Mouse (Mus musculus) left cerebral cortex, adult 9 months (tissue): ENCODE results near the gene Aldh3a2.
"Not testable (repeated sequence)": the region's sequence is repeated elsewhere in the genome, so short reads cannot be mapped to it uniquely, and the experiment has no call there.

ENCODE experiments used
- DNase-seq, 2 experiments: peaks; one replicate each; pipeline ENCODE4 v3.0.0; 2022; ENCODE audit warnings: low spot score in 2 of 2

Aldh3a2 gene

DNA sequence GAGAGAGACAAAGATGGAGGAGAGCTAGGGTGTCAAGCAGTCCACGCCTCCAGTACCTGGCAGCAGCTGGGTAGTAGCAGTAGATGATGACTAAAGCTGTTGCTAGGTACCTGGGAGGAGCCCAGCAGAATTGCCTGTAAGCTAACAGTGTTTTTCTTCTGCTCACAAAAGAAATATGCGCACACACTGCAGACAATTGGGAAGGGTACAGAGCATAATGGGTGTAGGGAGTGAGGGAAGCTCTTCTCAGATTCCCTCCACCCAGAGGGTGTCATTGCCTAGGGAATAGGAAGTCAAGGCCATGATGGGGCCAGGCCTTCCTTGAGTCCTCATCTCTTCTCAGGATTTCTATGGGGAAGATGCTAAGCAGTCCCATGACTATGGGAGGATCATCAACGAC is 51.3 kb downstream of the Aldh3a2 start:
- DNase-seq = no peak

DNA sequence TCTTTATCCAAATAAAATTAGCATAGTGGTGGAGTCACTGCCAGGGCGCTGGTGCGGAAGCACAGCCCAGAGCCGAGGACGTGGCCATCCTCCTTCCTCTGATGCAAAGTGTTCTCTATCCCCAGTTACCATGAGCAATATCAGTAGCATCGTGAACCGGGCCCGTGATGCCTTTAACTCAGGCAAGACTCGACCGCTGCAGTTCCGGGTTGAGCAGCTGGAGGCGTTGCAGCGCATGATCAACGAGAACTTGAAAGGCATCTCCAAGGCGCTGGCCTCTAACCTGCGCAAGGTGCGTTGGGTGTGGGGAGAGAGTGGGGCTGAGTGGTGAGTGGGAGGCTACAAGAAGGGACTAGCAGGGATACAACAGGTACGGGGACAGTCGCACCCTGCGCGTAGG is 55.2 kb downstream of the Aldh3a2 start:
- DNase-seq = no peak

DNA sequence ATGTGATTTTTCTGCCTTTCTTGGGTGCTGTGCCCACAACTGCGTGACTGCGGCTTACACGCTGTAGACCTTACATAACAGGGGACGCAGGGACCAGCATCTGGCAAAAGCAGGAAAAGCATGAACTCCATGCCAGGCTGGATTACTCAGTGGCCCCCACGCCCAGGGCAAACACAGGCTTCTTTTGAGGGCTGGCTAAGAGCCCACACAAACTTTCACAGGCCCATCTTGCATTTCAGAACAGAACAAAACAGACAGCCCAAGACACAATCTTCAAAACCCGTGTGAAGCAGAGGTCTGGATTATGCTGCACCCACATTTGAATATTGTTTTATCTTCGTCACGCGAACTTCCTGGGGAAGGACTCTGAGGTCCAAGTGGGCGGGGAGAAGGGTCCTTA is 58.9 kb downstream of the Aldh3a2 start:
- DNase-seq = no peak

DNA sequence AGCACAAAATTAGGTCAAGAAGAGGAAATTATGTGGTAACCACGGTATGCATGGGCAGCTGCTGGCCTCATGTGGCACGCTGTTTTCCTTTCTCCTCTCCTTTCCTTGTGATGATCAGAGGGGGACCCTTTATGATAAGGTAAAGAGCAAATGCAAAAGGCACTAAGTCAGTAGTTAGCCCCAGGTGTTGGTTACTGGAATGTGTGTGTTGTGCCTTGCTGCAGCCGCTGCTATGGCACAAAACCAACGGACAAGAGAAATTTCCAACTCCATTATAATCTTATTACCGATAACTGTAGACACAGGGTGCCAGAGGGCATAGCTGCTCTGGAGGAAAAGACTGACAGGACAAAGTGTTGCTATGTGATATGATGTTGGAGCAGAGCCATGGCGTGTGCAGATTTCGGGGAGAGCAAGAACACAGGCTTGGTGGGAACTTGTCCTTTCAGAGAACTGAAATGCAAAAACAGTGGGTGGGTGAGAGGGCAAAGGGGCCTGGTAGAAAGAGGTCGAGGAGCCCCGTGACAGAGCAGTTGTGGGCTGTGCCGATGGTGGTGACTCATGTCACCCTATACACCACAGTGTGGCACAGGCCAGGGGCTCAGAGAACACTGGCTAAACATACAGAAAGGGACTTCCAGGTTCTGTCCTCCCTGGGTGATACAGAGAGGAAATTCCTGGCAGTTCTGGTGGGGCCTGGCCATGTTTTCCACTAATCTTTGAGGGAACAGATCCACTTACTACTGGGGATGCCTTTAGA is 59.6 kb downstream of the Aldh3a2 start, which contains the start of gene Aldh3a1:
Gene Aldh3a1, plus strand, starts transcription at position 51 of the 760 bp plus-strand sequence.
- DNase-seq = no peak

DNA sequence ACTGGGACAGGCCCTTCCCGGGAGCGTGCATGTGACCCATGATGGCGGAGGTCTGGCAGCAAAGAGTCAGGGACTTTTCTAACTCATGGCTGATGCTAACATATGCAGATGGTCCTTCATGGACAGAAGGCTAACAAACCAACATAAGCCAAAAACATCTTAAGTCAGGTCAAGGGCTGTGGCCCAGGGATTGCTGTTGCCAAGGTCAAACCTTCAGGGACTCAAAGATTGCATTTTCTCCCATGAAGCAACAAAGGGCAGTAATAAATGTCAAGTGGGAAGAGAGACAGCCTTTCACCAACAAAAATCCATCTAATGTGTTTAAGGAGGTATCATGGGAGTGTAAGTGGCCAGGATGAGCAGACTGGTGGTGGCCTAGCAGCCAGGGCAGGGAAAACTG is 61.1 kb downstream of the Aldh3a2 start:
- DNase-seq = no peak

DNA sequence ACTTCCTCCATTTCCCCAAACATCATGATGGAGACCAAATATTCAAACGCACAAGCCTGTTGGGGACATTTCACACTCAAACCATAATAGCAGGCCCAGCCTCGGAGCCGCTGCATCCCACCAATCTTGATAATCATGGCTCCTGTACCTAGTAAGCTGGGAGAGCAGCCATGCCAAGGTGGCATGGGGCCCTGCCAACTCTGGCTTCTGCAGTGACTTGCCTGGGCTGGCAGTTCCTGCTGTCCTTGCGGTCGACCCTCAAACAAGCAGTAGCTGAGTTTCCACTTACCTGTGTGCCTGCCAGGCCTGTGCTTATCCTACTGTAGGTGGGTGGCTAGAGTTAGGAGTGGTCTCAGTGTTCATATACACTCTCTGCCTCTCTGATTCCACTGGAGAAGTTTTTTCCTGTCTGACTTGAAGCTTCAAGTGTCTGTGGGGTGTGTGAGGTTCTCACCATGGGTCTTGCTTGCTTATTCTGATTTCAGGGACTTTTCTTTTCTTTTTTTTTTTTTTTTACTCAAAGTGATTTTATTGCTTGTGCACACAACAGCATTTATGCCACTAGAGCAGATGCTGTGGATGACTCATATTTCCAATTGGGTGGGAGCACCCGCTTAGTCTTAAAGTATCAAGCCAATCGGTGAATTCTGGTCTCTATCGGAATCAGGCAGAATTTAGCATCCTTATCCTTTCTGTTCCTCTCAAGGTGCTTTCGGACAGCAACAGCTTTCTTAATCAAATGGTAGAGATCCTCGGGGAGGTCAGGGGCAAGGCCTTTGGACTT is 61.9 kb downstream of the Aldh3a2 start:
- no peak for DNase-seq

DNA sequence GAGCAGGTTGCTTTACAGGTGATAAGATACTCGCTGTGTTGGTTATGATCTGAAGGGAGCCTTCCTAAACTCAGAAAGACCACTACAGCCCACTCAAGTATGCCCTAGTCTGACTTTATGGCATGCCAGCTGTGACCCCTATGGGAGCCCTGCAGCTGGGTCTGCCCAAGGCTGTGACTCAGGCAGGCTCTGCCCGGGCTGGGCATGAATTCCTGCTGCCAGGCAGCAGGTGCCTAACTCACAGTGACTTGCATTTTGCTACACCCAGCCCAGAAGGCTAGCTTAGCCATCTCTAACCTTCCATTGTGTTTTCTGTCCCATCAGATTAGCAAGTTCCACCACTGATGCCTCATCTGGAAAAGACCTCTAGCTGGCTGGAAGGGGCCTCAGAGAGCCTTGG is 64.5 kb downstream of the Aldh3a2 start:
- no peak for DNase-seq

DNA sequence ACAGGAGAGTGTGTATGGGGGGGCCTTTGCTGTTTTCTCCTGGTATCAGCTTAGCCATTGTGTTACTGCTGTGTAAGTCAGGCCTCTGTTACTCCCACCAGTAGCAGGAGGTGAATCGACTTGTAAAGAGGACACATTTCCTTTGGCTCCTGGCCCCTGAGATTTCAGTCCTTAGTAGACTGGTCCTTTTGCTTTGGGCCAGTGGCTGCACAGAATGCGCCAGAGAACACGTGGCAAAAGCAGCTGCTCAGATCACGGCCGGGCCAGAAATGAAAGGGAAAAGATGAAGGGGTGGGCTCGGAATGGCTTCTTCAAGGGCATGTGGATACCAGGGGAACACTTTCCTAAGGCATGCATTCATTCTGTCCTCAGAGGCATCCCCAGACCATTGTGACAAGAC is 65.1 kb downstream of the Aldh3a2 start:
- DNase-seq = no peak

DNA sequence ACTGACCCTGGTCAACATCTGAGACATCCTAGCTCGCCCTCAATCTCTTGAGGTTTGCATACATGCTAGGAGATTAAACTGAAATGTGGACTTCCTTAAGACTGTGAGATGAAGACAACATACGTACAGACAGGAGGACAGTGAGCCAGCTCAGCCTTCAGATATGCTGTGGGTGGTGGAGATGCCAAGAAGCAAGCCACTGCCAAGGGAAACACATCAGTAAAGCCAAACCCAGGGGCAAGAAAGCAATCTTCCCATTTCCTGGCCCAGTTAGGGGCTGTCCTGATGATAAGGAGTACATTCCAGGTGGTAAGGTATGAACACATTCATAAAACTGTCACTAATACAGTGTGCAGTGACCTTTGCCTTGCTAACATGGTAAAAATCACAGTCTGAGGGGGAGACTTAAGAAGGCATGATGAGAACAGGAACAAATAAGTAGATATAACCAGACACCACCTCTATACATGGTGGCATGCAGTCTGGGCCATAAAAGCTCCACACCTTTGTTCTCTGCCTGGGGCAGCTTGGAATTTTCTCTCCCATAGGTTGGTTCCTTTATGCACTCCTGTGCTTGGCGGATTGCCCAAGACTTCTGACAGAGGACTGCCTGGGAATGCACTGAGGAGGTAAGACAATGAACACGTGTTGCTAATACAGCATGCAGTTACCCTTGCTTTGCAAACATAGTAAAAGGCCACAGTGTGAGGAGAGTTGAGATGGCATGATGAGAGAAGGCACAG is 67.5 kb downstream of the Aldh3a2 start:
- no peak for DNase-seq

DNA sequence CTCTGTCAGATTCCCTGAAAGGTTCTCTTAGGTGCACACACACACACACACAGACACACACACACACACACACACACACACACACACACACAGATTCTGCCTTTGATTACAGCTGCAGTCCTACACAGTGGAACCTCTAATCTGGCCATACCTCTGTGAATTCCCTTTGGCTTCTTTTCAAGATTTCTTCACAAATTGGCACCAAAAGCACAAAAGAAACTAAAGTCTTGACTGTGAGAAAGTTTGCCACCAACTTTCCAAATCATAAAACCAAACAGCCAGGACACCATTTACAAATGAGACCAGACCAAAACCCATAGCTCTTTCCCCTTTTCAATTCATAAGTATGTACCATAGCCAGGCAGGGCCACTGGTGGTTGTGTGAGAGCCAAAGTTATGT is 69.3 kb downstream of the Aldh3a2 start:
- DNase-seq = no peak

DNA sequence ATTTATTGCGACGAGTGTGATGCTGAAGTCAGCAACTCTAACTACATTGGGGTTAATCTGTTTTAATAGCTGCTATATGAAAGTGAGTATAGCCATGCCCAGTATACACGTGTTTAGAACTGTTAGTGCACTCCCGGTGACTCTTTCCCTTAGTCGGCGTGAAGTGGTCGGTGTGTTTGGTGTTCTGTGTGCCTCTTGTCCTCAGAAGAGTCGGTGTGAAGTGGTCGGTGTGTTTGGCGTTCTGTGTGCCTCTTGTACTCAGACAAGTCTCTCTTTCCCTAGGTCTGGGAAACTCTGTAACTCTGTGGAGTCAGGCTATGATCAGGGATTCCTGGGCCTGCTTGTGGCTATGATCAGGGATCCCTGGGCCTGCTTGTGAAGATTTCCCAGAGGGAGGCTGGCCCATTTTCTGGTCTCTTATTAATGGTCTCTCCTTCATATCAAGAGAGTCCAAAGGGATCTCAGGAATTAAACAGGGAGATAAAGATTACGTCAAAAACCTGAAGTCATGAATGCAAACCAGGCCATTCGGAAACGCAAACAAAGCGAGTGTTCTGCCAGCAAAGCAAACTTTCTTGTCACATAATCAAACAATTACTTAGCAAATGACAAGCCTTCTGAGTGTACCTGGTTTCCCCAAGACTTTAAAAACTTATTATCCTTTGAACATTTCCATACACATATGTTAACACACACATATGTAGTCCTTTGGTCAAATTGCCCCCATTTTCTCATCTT is 70.5 kb downstream of the Aldh3a2 start:
- no peak for DNase-seq

DNA sequence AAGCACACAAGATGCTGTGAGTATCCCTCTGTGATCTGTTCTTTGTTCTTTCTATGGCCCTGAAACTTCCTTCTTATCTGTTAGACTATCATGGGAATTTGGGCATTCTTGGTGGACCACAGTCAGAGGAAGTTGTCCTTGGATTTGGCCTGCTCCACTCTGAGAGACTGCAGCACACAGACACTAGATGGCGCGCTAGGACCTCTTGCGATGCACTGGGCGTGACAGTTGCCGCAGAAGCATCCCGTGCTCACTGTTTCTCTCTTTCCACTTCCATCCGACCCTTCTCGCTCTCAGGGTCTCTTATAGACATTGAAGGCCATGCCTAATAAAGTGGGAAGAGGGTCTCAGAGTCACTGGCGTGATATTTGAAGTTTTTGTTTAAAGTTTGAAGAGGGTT is 73.9 kb downstream of the Aldh3a2 start:
- peak in 1 of 2 experiments; percentile 83 for DNase-seq

DNA sequence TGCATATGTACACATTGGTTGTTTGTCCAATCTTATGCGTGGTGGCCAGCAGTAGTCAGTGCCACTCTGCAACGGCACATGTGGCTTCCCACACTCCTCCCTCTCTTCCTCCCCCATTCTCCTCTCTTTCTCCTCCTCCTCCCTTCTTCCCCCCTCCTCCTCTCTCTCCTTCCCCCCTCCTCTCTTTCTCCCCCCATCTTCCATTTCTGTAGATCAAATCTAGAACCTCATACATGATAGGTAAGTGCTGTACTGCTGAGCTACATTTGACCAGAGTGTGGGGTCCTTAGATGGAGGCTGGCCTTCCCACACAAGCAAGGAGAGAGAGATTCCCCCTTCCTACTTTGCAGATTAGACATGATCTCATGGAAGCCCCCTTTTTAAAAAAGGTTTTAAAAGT is 74.5 kb downstream of the Aldh3a2 start:
- DNase-seq = no peak

DNA sequence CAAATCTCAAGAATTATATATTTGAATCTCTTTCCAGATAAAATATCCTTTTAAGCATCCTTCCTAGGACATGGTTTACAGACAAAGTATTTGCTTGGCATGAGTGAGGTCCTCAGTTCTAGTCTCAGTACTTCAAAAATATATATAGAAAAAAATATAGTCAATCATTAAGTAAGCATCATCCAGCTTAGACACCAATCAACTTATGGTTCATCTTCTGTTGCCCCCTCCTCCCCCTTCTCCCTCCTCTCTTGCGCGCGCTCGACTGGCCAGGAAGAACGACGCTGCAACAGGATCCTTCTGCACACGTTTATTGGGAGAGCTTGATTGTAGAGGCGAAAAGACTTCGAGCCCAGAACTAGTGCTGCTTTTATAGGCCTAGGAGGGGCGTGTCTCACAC is 75.1 kb downstream of the Aldh3a2 start:
- DNase-seq = not testable (repeated sequence)

DNA sequence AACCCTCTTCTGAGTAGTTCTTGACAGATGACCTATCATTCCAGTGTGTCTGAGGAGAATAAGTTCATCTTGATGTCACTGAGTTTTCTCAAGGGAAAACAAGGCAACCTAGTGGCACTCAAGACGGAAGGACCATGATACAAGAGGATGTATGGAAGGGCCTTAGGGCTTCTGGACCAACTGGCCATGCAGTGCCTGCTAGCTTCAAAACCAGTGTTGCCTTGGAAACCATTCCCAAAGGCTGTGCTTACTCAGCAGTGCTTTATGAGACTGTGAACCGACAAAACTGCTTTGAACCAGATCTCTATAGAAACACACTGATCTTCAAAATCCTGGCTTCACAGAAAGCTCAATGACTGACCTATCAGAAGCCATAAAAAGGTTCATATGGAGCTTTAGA is 76.5 kb downstream of the Aldh3a2 start:
- DNase-seq = no peak

DNA sequence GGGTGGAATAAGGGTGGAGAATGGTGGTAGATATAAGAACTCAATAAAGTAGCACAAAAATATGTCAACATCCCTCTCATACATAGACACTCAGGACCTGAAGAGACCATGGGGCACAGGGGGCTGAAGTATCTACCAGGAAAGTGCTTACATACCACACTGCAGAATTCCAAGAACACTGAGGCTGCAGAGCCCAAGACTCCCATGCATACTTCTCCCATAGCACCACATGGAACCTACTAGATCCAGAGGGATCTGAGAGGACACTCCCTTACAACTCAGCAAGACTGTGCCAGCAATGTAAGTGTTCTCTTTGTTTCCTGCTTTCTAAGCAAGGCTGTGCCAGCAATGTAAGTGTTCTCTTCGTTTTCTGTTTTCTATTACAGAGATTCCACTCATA is 83.4 kb downstream of the Aldh3a2 start:
- DNase-seq = no peak

DNA sequence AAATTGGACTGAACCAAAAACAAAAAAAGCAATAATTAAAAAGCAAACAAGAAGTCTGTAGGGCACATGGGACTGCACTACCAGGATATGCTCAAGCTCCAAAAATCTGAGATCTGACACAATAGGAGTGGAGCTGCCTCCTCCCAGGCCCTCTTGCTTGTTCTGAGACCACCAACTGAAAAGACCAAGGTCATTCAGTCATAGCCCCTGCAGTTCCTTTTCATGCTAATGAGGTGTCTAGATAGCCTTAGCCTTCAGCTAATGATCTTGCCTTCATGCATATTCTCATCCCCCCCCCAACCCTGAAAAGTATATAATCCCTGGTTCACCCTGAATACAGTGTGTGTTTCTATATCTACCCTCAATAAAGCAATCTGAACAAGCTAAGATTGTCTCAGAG is 85.6 kb downstream of the Aldh3a2 start:
- DNase-seq = no peak

DNA sequence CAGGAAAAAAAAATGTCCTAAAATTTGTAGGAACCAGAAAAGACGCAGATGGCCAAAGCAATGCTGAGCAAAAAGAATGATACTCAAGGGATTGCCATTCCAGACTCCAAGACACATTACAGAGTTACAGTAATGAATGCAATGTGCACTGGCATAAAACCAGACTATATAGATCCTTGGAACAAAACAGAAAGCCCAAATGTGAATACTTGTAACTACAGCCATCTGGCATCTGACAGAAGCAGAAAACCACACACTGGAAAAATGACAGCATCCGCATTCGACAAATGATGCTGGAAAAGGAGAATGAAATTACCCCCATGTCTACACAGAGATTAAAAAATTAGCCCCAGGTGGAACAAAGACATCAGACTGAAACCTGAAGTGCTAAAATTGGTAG is 86.9 kb downstream of the Aldh3a2 start:
- peak in 1 of 2 experiments; percentile 26 for DNase-seq

DNA sequence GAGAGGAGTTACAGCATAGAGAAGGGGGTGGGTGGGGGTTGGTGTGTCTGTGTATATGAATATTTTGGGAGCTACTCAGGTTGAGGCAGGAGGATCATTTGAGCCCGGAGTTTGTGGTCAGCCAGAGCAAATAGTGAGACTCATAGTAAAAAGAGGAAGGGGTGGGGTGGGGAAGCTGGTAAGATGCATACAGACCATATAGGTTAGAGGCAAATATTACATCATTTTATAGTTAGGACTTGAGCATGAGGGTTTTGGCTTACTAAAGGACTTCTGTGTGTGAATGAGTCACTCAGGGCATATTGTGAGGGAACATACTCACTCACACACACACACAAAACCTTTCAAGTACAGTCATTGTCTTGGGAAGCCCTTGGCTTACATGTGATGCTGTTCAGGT is 90.9 kb downstream of the Aldh3a2 start:
- no peak for DNase-seq

DNA sequence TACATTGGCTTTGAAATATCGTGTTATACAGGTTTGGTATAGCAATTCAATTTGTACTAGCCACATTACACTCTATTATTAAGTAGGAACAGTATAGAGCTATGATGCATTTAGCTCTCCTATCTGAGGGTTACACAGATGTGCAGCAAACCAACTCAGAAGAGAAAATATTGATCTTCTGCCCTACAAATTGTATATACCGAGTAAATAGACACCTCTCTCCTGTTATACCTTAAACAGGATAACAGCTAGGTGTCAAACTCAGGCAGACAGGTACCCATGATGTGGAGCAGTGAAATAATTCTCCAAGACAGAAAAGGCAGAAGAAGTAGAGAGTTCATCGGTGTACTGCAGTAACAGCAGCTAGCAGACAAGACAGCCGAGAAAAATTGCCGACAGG is 91.5 kb downstream of the Aldh3a2 start:
- DNase-seq = no peak

DNA sequence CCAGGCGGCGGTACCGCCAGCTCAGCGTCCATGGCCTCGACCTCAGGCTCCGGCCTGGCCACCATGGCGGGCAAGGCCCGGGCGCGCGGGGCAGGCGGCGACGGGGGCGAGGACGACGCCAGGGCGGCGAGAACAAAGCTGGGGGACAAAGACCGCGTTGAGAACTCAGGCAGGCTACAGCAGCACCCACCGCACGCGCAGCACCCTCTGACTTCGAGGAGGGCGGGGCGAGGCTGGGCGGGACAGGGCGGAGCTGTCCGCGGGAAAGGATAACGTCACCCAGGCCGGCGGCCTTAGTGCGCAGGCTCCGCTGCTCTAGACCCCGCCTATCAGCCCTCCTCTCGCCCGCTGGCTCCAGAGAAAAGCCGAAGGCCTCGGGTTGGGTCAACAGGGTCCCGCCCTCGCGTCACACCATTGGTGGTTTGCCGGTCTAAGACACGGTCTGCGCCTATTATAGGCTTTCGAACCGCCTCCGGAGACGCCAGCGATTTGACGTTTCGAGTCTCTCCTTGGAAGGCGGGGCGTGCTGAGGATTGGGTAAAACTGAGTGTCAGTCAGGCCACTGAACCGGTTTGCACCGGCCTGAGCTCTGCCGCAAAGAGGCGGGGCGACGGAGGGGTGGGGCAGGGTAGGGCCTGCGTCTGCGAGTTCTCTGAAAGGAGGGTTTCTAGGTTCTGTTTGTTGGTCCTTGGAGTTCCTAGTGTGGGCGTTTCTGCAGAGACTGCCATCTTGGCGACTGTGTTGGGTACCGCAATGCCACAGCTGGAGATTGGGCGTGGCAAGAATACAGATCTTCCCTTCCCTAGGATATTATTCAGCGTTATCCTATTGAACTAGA is 92.2 kb downstream of the Aldh3a2 start, which contains the start of gene Usp22:
Gene Usp22, minus strand, starts transcription at position 235 of the 838 bp plus-strand sequence.
- peak; percentile 100 for DNase-seq
